Mouse (Mus musculus): ENCODE measurements around the gene 2310034C09Rik. TPM values are rescaled to one million over a fixed set of nuclear protein-coding genes. Genes with fewer than 3 reads are reported as not detected.
"Not testable (repeated sequence)": the region's sequence is repeated elsewhere in the genome, so short reads cannot be mapped to it uniquely, and the experiment has no call there.

2310034C09Rik gene
- total RNA-seq (2021), result not detected
- long read RNA-seq, experiment 1, result 0 reads
- long read RNA-seq, experiment 2, result 0 reads

DNA sequence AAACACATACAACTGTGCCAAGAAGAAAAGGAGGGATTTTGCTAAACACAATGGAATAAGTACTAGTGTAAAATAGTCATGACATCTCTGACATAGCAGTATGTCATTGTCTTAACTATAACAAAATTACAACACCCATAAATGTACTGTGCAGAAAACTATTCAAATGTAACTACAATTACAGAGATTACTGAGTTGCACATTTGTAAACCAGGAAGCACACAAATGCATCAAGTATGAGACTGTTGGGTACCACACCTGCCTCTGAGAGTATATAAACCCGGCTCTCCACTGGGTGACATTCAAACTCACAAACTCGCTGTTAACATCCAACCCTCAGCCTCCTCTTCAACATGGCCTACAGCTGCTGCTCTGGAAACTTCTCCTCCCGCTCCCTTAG lies at the start of gene 2310034C09Rik:
Gene 2310034C09Rik (plus strand): TSS at position 301 of the 400 bp plus-strand sequence.
- DNase-seq (ENCODE audit: low spot score in 2 of 2); intact Hi-C loops (cut with DNase I): not testable (repeated sequence)

DNA sequence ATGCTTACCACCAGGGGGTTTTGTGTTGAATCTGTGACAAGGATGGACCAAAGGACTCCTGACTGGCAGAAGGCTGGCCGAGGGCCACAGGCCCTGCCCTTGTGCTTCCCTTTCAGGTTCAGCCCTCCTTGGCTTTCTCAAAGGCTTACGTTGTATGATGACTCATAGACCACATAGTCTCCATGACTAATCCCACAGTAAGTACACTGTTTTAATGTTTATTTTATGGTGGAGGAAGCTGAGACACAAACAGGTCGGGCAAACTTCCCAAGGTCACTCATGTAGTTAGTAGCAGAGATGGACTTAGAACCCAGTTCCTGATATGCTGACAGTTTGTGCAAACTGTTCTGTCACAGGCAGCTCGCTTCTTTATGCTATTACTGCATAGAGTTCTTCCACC lies 47.9 kb upstream of the 2310034C09Rik start:
- intact Hi-C loops (cut with DNase I), result no loop called here
- no peak for DNase-seq (ENCODE audit: low spot score in 2 of 2)

DNA sequence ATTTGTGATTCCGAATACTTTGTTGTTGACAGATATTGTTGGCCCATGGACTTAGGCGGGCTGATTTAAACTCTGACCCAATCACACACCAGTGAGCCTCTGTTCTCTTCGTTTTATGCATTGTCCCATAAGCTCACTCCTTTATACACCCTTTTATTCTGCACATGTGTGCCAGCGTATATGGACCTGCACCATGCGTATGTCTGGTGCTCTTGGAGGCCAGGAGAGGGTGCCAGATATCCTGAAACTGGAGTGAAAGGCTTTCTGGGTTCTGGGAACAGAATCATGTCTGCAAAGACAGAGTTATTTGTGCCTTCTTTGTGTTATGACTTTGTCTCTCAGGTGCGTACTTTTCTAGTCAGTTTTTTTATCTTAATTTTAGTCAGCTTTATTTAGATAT lies 47.4 kb upstream of the 2310034C09Rik start:
- DNase-seq (ENCODE audit: low spot score in 2 of 2), result no peak
- intact Hi-C loops (cut with DNase I), result no loop called here

DNA sequence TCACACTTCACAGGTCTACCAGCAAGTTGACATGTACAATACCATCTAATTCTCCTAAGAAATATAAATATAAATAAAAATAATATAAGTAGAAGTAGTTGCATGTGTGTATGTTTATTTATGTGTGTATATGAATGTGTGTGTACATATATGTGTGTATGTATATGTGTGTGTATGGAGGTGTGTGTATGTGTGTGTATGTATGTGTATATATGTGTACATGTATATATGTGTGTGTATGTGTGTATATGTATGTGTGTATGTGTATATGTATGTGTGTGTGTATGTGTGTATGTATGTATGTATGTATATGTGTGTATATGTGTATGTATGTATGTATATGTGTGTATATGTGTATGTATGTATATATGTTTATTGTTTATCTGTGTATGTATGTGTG lies 42.1 kb upstream of the 2310034C09Rik start:
- no peak for DNase-seq (ENCODE audit: low spot score in 2 of 2)
- intact Hi-C loops (cut with DNase I), result no loop called here

DNA sequence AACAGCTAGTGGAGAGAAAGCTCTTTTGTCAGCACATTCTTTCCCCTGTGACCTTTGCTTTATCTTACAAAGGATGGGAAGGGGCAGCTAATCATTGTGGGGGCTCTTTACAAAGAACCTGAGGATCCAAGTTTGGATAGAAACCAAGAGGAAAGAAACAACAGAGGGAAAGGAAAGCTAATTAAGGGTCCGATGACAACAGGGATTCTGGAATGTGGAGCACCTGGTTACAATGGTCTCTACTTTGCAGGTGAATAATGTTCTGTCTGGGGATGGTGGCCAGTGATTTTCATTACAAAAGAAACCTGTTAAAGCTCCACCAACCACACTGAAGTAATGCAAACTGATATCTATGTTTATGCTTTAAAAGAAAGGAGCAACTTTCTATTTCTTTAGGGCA lies 38.6 kb upstream of the 2310034C09Rik start:
- DNase-seq (ENCODE audit: low spot score in 2 of 2), result no peak
- intact Hi-C loops (cut with DNase I), result no loop called here

DNA sequence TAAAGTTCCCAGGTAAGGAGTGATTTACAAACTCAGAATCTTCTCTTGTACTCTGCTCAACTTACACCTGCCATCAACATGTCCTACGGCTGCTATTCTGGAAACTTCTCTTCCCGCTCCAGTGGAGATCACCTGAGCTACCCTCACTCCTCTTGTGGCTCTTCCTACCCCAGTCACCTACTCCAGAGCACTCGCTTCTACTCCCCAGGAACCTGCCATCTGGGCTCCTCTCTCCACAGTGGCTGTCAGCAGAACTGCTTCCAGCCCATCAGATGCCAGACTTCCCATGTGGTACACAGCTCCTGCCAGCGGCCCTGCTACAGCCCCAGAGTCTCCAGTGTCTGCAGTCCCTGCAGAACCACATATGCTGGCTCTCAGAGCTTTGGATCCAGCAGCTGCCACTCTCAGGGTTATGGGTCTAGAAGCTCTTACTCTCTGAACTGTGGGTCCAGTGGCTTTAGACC lies 29.8 kb upstream of the 2310034C09Rik start, which contains the start of gene Krtap13-1:
Gene Krtap13-1 (plus strand): TSS at position 51 of the 464 bp plus-strand sequence.
- intact Hi-C loops (cut with DNase I), result no loop called here
- DNase-seq (ENCODE audit: low spot score in 2 of 2), result no peak

DNA sequence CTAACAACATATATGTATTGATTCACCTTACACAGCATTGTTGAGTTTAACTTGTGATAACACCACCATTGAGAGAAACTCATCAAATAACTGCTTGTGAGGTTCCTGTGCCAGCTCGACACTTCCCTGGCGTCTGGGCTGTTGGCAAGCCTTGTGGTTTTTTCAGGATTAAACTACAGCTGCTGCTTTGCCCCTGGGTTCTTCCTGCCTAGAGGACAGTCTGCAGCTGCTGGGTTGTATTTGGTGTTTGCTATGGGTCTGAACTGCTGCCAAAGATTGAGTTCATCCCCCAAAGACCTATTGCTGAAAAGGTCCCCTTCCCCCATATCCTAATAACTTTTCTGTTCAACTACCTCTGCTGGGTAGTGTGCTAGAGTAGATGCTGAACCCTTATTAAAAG lies 23.3 kb upstream of the 2310034C09Rik start:
- intact Hi-C loops (cut with DNase I), result no loop called here
- DNase-seq (ENCODE audit: low spot score in 2 of 2), result no peak

DNA sequence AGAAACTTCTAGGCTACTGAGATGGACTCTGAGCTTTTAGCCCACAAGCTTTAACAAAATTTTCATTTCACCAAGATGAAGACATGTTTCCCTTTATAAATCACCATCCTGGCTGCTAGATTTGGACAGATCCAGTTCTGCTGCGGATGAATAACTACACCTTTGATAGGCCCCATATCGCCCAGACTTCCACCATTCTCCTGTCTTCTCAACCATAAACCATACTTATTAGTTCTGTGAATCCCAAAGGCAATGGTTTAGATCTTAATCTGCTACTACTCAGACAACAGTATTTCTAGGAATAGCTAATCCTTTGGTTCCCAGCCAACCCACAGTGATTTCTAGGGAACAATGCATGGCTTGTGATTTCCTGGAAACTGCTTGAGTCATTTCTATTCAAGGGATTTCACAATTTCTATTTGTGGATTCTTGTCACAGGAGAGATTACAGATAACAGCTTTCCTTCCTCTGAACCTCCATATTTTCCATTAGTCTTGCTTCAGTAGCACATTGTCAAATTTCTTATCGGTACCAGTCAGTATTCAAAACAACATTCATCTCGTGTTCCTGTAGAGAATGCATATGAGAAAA lies 13.8 kb upstream of the 2310034C09Rik start:
- no peak for DNase-seq (ENCODE audit: low spot score in 2 of 2)
- intact Hi-C loops (cut with DNase I), result no loop called here

DNA sequence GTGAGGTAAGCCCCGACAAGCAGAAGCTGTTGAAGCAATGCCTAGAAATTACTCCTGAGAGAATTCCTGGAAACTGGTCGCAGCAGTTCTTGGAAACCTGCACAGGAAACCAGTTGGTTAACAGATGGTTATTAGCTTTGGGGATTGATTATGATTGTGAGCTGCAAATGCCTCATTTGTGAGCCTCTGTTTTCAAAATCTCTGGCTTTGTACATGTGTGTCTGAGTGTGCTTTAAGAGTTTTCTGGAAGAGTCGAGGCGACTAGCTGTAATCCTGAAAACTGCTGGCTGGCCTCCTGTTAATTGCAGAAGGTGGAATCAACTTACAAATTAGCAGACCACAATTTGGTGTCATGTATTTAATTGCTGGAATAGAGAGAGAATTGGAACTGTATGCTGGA lies 10.7 kb upstream of the 2310034C09Rik start:
- no peak for DNase-seq (ENCODE audit: low spot score in 2 of 2)
- intact Hi-C loops (cut with DNase I), result no loop called here

DNA sequence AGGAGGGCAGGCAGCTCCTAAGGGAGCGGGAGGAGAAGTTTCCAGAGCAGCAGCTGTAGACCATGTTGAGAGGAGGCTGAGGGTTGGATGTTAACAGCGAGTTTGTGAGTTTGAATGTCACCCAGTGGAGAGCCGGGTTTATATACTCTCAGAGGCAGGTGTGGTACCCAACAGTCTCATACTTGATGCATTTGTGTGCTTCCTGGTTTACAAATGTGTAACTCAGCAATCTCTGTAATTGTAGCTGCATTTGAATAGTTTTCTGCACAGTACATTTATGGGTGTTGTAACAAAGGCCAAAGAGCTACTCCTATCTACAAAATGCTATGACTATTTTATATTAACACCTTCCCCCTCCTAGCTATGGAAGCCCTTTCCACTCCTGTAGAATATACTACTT lies 7.1 kb upstream of the 2310034C09Rik start, which contains the start of gene Krtap13:
Gene Krtap13 (minus strand): TSS at position 101 of the 400 bp plus-strand sequence.
- intact Hi-C loops (cut with DNase I); DNase-seq (ENCODE audit: low spot score in 2 of 2): not testable (repeated sequence)

DNA sequence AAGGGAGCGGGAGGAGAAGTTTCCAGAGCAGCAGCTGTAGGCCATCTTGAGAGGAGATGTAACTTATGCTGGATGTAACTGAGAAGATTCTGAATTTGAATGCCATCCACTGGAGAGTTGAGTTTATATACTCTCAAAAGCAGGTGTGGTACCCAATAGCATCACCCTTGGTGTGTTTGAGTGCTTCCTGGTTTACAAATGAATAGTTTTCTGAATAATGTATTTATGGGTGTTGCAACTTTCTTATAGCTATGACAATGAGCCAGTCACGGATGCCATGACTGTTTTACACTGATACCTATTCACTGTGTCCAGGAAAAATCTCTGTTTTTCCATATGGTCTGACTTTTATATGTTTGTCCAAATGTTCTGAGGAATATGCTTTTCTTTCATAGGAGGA lies 15.5 kb downstream of the 2310034C09Rik start, which contains the start of gene 2310057N15Rik:
Gene 2310057N15Rik (minus strand): TSS at position 101 of the 400 bp plus-strand sequence.
- intact Hi-C loops (cut with DNase I), result no loop called here
- no peak for DNase-seq (ENCODE audit: low spot score in 2 of 2)

DNA sequence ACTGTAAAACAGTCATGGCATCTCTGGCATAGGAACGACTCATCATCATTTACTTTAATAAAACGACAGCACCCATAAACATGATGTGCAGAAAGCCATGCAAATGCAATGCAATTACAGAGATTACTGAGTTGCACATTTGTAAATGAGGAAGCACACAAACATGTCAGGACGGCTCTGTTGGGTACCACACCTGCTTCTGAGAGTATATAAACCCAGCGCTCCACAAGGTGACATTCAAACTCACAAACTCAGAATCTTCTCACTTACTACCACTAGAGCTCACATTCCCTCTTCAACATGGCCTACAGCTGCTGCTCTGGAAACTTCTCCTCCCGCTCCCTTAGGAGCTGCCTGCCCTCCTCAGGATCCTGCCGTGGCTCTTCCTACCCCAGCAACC lies 18.9 kb downstream of the 2310034C09Rik start, which contains the start of gene Gm5965:
Gene Gm5965 (plus strand): TSS at position 301 of the 400 bp plus-strand sequence.
- no peak for DNase-seq (ENCODE audit: low spot score in 2 of 2)
- intact Hi-C loops (cut with DNase I), result no loop called here

DNA sequence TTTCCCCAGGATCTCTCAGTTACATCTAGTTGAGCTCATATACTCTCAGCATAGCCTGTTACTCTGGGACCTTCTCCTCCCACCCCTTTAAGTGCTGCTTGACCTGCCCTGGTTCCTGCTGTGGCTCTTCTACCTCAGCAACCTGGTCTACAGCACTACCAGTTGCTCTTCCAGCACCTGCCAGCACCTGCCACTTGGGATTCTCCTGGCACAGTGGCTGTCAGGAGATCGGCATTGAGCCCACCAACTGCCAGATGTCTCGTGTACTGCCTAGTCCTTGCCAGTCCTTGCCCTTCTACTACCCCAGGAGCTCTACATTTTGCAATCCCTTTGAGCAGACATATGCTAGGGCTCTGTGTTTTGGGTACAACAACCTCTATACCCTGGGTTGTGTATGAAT lies 28.1 kb downstream of the 2310034C09Rik start:
- no peak for DNase-seq (ENCODE audit: low spot score in 2 of 2)
- intact Hi-C loops (cut with DNase I), result no loop called here

Other genes starting within 250 kb of the 2310034C09Rik start
- gene Cldn8, start 195.7 kb upstream of the 2310034C09Rik start, total RNA-seq (2021), result not detected
- not detected for gene Krtap24-1, start 146.6 kb upstream of the 2310034C09Rik start, total RNA-seq (2021)
- not detected for gene 2310079G19Rik, start 131.2 kb upstream of the 2310034C09Rik start, total RNA-seq (2021)
- gene Krtap26-1, start 111.1 kb upstream of the 2310034C09Rik start, total RNA-seq (2021), result not detected
- not detected for gene Krtap27-1, start 87.2 kb upstream of the 2310034C09Rik start, total RNA-seq (2021)
- gene 2310061N02Rik, start 50.9 kb upstream of the 2310034C09Rik start, total RNA-seq (2021), result not detected
- gene Krtap13-1, start 30.0 kb upstream of the 2310034C09Rik start, total RNA-seq (2021), result not detected
- not detected for gene Krtap13, start 7.2 kb upstream of the 2310034C09Rik start, total RNA-seq (2021)
- gene 2310057N15Rik, start 15.4 kb downstream of the 2310034C09Rik start, total RNA-seq (2021), result not detected
- gene Gm5965, start 19.0 kb downstream of the 2310034C09Rik start, total RNA-seq (2021), result not detected
- not detected for gene Gm20741, start 53.4 kb downstream of the 2310034C09Rik start, total RNA-seq (2021)
- not detected for gene Krtap15, start 61.4 kb downstream of the 2310034C09Rik start, total RNA-seq (2021)
- not detected for gene Krtap14, start 67.3 kb downstream of the 2310034C09Rik start, total RNA-seq (2021)
- not detected for gene Krtap19-1, start 110.6 kb downstream of the 2310034C09Rik start, total RNA-seq (2021)
- not detected for gene Krtap19-2, start 115.4 kb downstream of the 2310034C09Rik start, total RNA-seq (2021)
- not detected for gene Krtap19-3, start 119.2 kb downstream of the 2310034C09Rik start, total RNA-seq (2021)
- gene Krtap19-4, start 126.2 kb downstream of the 2310034C09Rik start, total RNA-seq (2021), result not detected
- gene Krtap19-5, start 137.6 kb downstream of the 2310034C09Rik start, total RNA-seq (2021), result not detected
- gene Krtap19-9b, start 173.4 kb downstream of the 2310034C09Rik start, total RNA-seq (2021), result not detected
- gene Krtap16-3, start 204.0 kb downstream of the 2310034C09Rik start, total RNA-seq (2021), result not detected